Mouse (Mus musculus): ENCODE measurements at regions not wholly inside any gene's neighbourhood (a gene's known extent, or its start where the extent isn't known, plus 50 kb on each side); places are given as distances from the start of the nearest gene placed in this dataset.

- no peak for TF ChIP-seq POLR2A (IDR thresholded peaks at IDR 0.05; ENCODE audit: insufficient read depth, low read depth, low read length)
- no peak for TF ChIP-seq CTCF (IDR thresholded peaks at IDR 0.05; ENCODE audit: insufficient read depth, low read depth, low read length)
Measured at GRCm38 (mm10) chr8:12000459-12000789, 160.2 kb downstream of the Tex29 start.
